Mouse (Mus musculus) kidney, embryonic 15.5 days (tissue): ENCODE data around the gene Rwdd2a. TPM values are rescaled to one million over a fixed set of nuclear protein-coding genes. Genes with fewer than 3 reads are reported as not detected.

Experiments used
- ATAC-seq: fragments of 200-750 bp; cut with Nextera tagmentation; replicated peaks from 2 replicates; pipeline ENCODE4 v1.8.0; 2017; ENCODE audit warnings: moderate TSS enrichment; ENCODE audit not compliant: low FRiP score
- H3K27ac ChIP-seq: fragments of 300-500 bp; sonication (generic); 2 replicates; pipeline ENCODE4 v1.5.1; 2015; ENCODE audit warnings: mild to moderate bottlenecking, inconsistent platforms
- H3K27me3 ChIP-seq: fragments of 300-500 bp; sonication (generic); 2 replicates; pipeline ENCODE4 v1.6.1; 2015; ENCODE audit warnings: inconsistent platforms
- H3K36me3 ChIP-seq: fragments of 300-500 bp; sonication (generic); 2 replicates; pipeline ENCODE4 v1.6.1; 2015; ENCODE audit warnings: inconsistent platforms
- H3K4me1 ChIP-seq: fragments of 300-500 bp; sonication (generic); 2 replicates; pipeline ENCODE4 v1.6.1; 2015; ENCODE audit warnings: inconsistent platforms
- H3K4me2 ChIP-seq: fragments of 300-500 bp; sonication (generic); 2 replicates; pipeline ENCODE4 v1.6.1; 2015; ENCODE audit warnings: moderate library complexity, mild to moderate bottlenecking, inconsistent platforms
- H3K4me3 ChIP-seq: fragments of 300-500 bp; sonication (generic); replicated peaks from 2 replicates; pipeline ENCODE4 v1.5.1; 2015; ENCODE audit warnings: mild to moderate bottlenecking, inconsistent platforms
- H3K9ac ChIP-seq: fragments of 300-500 bp; sonication (generic); 2 replicates; pipeline ENCODE4 v1.6.1; 2015; ENCODE audit warnings: mild to moderate bottlenecking, inconsistent platforms
- H3K9me3 ChIP-seq: fragments of 300-500 bp; sonication (generic); replicated peaks from 2 replicates; pipeline ENCODE4 v1.6.1; 2016; ENCODE audit warnings: inconsistent platforms
- WGBS: fragments of 180-500 bp; shearing (Covaris S2); methylation state at CpG from one replicate; pipeline ENCODE4 v1.1.7; 2015; ENCODE audit warnings: mixed read lengths; 5-methylcytosine and 5-hydroxymethylcytosine counted together
- polyA plus RNA-seq: library from polyadenylated mRNA; unstranded; fragments of >200 nt; fragmentation: Nextera tagmentation; extraction: Ambion mirVana; gene quantifications from 2 replicates; pipeline ENCODE4 v1.2.1, GENCODE M21; 2015

Rwdd2a gene
- 4.1 and 4.3 TPM in 2 replicates for polyA plus RNA-seq

GRCm38 (mm10) chr9:86571540-86572135 lies at the start of gene Rwdd2a, which contains the start of gene Pgm3:
Rwdd2a (plus strand) TSS chr9:86571991.
Pgm3 (minus strand) TSS chr9:86571842.
- H3K27ac ChIP-seq = peak within 1 kb of the TSS; percentile 88
- no peaks in the 10 kb centered on the region for H3K9me3 ChIP-seq
- H3K27me3 ChIP-seq = no peaks in the 10 kb centered on the region
- WGBS = 0% methylated on average over 56 of the region's 59 CpGs
- peak; percentile 98 for ATAC-seq
- H3K4me1 ChIP-seq = peaks cover 18% of the 10 kb centered on the region
- peak within 1 kb of the TSS; percentile 75 for H3K4me3 ChIP-seq
- H3K4me2 ChIP-seq = peak within 1 kb of the TSS; percentile 100
- H3K9ac ChIP-seq = peak within 1 kb of the TSS; percentile 61
- H3K36me3 ChIP-seq = peaks cover 29% of the 10 kb centered on the region

DNA sequence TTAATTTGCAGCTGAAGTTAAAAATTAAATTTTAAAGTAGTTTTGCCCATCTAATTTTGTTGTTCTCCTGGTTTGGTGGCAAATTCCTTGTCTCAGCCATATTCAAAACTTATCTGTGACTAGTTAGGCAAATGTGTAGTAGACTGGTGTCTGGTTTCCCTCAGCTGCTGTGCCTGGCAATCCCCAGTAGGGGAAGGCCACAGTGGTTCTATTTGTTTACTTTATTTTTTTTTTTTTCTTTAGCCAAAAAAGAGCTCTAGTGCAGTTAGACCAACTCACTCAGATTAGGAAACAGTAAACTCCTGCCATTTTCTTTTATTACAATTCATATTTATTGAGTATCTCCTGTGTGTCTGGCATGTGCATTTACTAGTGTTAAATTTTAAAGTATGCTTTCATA lies 49.5 kb upstream of the Rwdd2a start:
- Histone ChIP-seq H3K4me3 (no peak overlapping the region), H3K27me3 (no peaks in the 10 kb centered on the region), H3K9me3 (no peaks in the 10 kb centered on the region), H3K36me3 (peaks cover 47% of the 10 kb centered on the region), H3K27ac (no peak overlapping the region), H3K4me1 (no peaks in the 10 kb centered on the region), H3K4me2 (no peak overlapping the region), H3K9ac (no peak overlapping the region)
- no peak for ATAC-seq

DNA sequence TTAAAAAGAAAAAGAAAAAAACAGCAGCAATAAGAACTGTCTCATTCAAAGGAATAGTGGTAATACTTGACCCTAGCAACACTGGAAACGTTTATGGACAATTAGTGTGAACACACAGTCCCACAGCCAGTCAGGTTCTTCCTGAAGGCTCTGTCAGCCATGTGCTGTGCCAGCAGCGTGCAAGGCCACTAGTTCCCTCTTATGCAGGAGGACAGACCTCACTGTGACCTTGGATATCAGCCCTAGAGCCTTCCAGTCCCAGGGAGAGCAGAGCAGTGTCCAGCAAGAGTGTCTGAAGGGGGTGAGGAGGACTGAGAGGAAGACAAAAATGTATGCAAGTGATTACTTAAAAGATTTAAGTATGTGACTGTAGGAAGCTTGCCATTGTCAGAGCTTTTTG lies 46.2 kb upstream of the Rwdd2a start:
- ATAC-seq = no peak
- WGBS = 59% methylated on average over 2 of the region's 2 CpGs
- no peak overlapping the region for H3K9ac ChIP-seq
- H3K4me1 ChIP-seq = no peaks in the 10 kb centered on the region
- no peak overlapping the region for H3K4me3 ChIP-seq
- no peak overlapping the region for H3K4me2 ChIP-seq
- H3K27me3 ChIP-seq = no peaks in the 10 kb centered on the region
- no peak overlapping the region for H3K27ac ChIP-seq
- H3K9me3 ChIP-seq = no peaks in the 10 kb centered on the region
- H3K36me3 ChIP-seq = peaks cover 41% of the 10 kb centered on the region

GRCm38 (mm10) chr9:86534071-86534470 lies 37.7 kb upstream of the Rwdd2a start:
- Histone ChIP-seq H3K9ac (no peak overlapping the region), H3K9me3 (no peaks in the 10 kb centered on the region), H3K4me2 (no peak overlapping the region), H3K27ac (no peak overlapping the region), H3K4me1 (no peaks in the 10 kb centered on the region), H3K4me3 (no peak overlapping the region), H3K27me3 (no peaks in the 10 kb centered on the region), H3K36me3 (peaks cover 35% of the 10 kb centered on the region)
- WGBS = 88% methylated on average over 5 of the region's 5 CpGs
- no peak for ATAC-seq

GRCm38 (mm10) chr9:86543451-86543850 lies 28.3 kb upstream of the Rwdd2a start:
- Histone ChIP-seq H3K36me3 (peaks cover 67% of the 10 kb centered on the region), H3K9me3 (no peaks in the 10 kb centered on the region), H3K4me2 (no peak overlapping the region), H3K27ac (no peak overlapping the region), H3K4me1 (no peaks in the 10 kb centered on the region), H3K27me3 (no peaks in the 10 kb centered on the region), H3K9ac (no peak overlapping the region), H3K4me3 (no peak overlapping the region)
- 94% methylated on average over 3 of the region's 3 CpGs for WGBS
- ATAC-seq = no peak

DNA sequence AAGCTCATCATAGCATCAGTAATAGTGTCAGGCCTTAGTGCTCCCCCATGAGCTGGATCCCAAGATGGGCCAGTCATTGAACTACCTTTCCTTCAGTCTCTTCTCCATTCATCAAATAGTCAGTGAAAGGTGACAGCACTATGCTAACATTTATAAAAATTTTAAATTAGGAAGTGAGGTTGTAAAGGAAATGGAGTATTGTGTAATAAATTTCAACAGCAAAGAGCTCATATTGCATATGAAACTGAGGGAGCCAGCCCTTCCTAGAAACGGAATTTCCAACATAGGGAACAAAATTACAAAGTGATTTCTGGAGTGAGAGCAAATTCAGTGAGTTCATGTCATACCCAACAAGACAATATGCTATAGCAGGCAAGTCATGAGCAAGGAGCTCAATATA lies 27.2 kb upstream of the Rwdd2a start:
- no peaks in the 10 kb centered on the region for H3K4me1 ChIP-seq
- peaks cover 75% of the 10 kb centered on the region for H3K36me3 ChIP-seq
- no peaks in the 10 kb centered on the region for H3K27me3 ChIP-seq
- H3K4me3 ChIP-seq = no peak overlapping the region
- ATAC-seq = no peak
- 74% methylated on average over 1 of the region's 1 CpGs for WGBS
- H3K4me2 ChIP-seq = no peak overlapping the region
- no peak overlapping the region for H3K27ac ChIP-seq
- no peak overlapping the region for H3K9ac ChIP-seq
- H3K9me3 ChIP-seq = no peaks in the 10 kb centered on the region

GRCm38 (mm10) chr9:86549637-86550162 lies 22.1 kb upstream of the Rwdd2a start:
- Histone ChIP-seq H3K4me3 (no peak overlapping the region), H3K9me3 (no peaks in the 10 kb centered on the region), H3K36me3 (peaks cover 70% of the 10 kb centered on the region), H3K4me1 (no peaks in the 10 kb centered on the region), H3K9ac (no peak overlapping the region), H3K4me2 (no peak overlapping the region), H3K27ac (no peak overlapping the region), H3K27me3 (no peaks in the 10 kb centered on the region)
- 81% methylated on average over 5 of the region's 5 CpGs for WGBS
- ATAC-seq = no peak

DNA sequence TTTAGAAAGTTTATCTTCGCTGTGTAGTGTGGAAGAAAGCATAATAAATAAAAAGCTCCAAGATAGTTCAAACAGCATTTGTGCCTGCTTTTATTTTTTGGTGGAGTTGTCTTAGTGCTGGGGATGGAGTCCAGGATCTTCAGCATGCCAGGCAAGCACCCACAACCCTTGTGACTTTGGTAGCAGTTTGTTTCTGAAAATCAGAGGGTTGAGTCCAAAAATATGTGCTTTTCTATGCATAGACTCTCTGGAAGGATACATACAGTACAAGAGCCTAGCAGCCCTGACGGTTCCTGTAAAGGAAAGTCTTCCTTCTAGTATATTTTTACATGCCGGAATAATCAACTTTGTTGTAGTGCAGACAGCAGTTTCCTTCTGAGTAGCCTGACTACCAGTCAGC lies 21.1 kb upstream of the Rwdd2a start:
- H3K9me3 ChIP-seq = no peaks in the 10 kb centered on the region
- no peak for ATAC-seq
- no peak overlapping the region for H3K27ac ChIP-seq
- no peaks in the 10 kb centered on the region for H3K27me3 ChIP-seq
- H3K4me2 ChIP-seq = no peak overlapping the region
- peaks cover 69% of the 10 kb centered on the region for H3K36me3 ChIP-seq
- no peak overlapping the region for H3K9ac ChIP-seq
- 86% methylated on average over 3 of the region's 3 CpGs for WGBS
- no peaks in the 10 kb centered on the region for H3K4me1 ChIP-seq
- H3K4me3 ChIP-seq = no peak overlapping the region

DNA sequence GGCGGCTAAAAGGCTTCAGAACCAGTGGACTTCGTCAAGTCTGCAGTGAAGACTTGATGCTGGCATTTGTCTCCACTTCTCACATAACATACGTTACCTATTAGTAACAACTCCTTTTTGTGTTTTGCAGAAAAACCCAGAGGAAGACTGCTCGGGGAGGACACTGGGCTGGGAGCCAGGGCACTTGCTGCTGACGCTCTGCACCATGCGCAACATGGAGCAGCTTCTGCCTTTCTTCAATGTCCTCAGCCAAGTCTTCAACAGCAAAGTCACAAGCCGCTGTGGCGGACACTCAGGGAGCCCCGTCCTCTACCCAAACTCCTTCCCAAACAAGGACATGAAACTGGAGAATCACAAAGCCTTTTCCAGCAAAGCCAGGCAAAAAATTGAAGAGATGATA lies 17.9 kb upstream of the Rwdd2a start:
- 89% methylated on average over 9 of the region's 9 CpGs for WGBS
- ATAC-seq = no peak
- H3K36me3 ChIP-seq = peaks cover 77% of the 10 kb centered on the region

GRCm38 (mm10) chr9:86554641-86555040 lies 17.1 kb upstream of the Rwdd2a start:
- H3K9ac ChIP-seq = no peak overlapping the region
- no peak overlapping the region for H3K27ac ChIP-seq
- H3K4me3 ChIP-seq = no peak overlapping the region
- no peak overlapping the region for H3K4me2 ChIP-seq
- no peaks in the 10 kb centered on the region for H3K27me3 ChIP-seq
- peaks cover 80% of the 10 kb centered on the region for H3K36me3 ChIP-seq
- ATAC-seq = no peak
- WGBS = 90% methylated on average over 4 of the region's 4 CpGs
- H3K9me3 ChIP-seq = no peaks in the 10 kb centered on the region
- H3K4me1 ChIP-seq = no peaks in the 10 kb centered on the region

More for the DNA sequence above, 17.9 kb upstream of the Rwdd2a start:
- Histone ChIP-seq H3K4me2 (no peak overlapping the region), H3K9me3 (no peaks in the 10 kb centered on the region), H3K9ac (no peak overlapping the region), H3K27me3 (no peaks in the 10 kb centered on the region), H3K4me1 (no peaks in the 10 kb centered on the region), H3K27ac (no peak overlapping the region), H3K4me3 (no peak overlapping the region)

GRCm38 (mm10) chr9:86560543-86560942 lies 11.2 kb upstream of the Rwdd2a start:
- no peaks in the 10 kb centered on the region for H3K9me3 ChIP-seq
- H3K4me3 ChIP-seq = no peak overlapping the region
- H3K4me1 ChIP-seq = no peaks in the 10 kb centered on the region
- ATAC-seq = 0 out of 2 replicates have a peak, but pooled peaks have one; percentile 25
- no peaks in the 10 kb centered on the region for H3K27me3 ChIP-seq
- 76% methylated on average over 3 of the region's 3 CpGs for WGBS
- H3K36me3 ChIP-seq = peaks cover 87% of the 10 kb centered on the region
- H3K27ac ChIP-seq = no peak overlapping the region
- H3K4me2 ChIP-seq = no peak overlapping the region
- no peak overlapping the region for H3K9ac ChIP-seq

GRCm38 (mm10) chr9:86569314-86569910 lies 2.4 kb upstream of the Rwdd2a start:
- H3K9ac ChIP-seq = no peak overlapping the region
- no peak overlapping the region for H3K27ac ChIP-seq
- H3K4me1 ChIP-seq = peaks cover 18% of the 10 kb centered on the region
- WGBS = 84% methylated on average over 3 of the region's 3 CpGs
- no peak overlapping the region for H3K4me2 ChIP-seq
- ATAC-seq = no peak
- no peaks in the 10 kb centered on the region for H3K9me3 ChIP-seq
- H3K4me3 ChIP-seq = no peak overlapping the region
- no peaks in the 10 kb centered on the region for H3K27me3 ChIP-seq
- H3K36me3 ChIP-seq = peaks cover 51% of the 10 kb centered on the region
